Mouse (Mus musculus) hindbrain, embryonic 10.5 days (tissue): Measurements from ENCODE around the gene Ttc1. TPM values are rescaled to one million over a fixed set of nuclear protein-coding genes. Genes with fewer than 3 reads are reported as not detected.

Experiments used
- DNase-seq: peaks from one replicate; pipeline ENCODE4 v3.0.0-alpha.2; 2017; ENCODE audit warnings: low spot score
- H3K27ac ChIP-seq: fragments of 300-500 bp; sonication (generic); 2 replicates; pipeline ENCODE4 v1.5.1; 2016; ENCODE audit warnings: mild to moderate bottlenecking, moderate library complexity
- H3K27me3 ChIP-seq: fragments of 300-500 bp; sonication (generic); 2 replicates; pipeline ENCODE4 v1.6.1; 2016; ENCODE audit warnings: mild to moderate bottlenecking; ENCODE audit not compliant: poor library complexity, insufficient read depth, severe bottlenecking
- H3K36me3 ChIP-seq: fragments of 300-500 bp; sonication (generic); 2 replicates; pipeline ENCODE4 v1.6.1; 2016; ENCODE audit warnings: mild to moderate bottlenecking, moderate library complexity
- H3K4me1 ChIP-seq: fragments of 300-500 bp; sonication (generic); replicated peaks from 2 replicates; pipeline ENCODE4 v1.6.1; 2016; ENCODE audit warnings: mild to moderate bottlenecking
- H3K4me3 ChIP-seq: fragments of 300-500 bp; sonication (generic); 2 replicates; pipeline ENCODE4 v1.5.1; 2016; ENCODE audit warnings: mild to moderate bottlenecking, moderate library complexity
- H3K9me3 ChIP-seq: fragments of 300-500 bp; sonication (generic); 2 replicates; pipeline ENCODE4 v1.6.1; 2016; ENCODE audit warnings: mild to moderate bottlenecking, moderate library complexity
- WGBS: fragments of 180-500 bp; shearing (Covaris S2); methylation state at CpG from one replicate; pipeline ENCODE4 v1.1.7; 2016; 5-methylcytosine and 5-hydroxymethylcytosine counted together
- polyA plus RNA-seq: library from polyadenylated mRNA; unstranded; fragments of >200 nt; fragmentation: Nextera tagmentation; extraction: Ambion mirVana; gene quantifications from 2 replicates; pipeline ENCODE4 v1.2.1, GENCODE M21; 2016

The Ttc1 gene
- polyA plus RNA-seq, 1 experiment from 2014 or later: 78.4 TPM

GRCm38 (mm10) chr11:43688850-43689249, 59.0 kb downstream of the Ttc1 start:
- DNase-seq: no peak
- 98% methylated on average over 1 of the region's 1 CpGs for WGBS
- no peak overlapping the region for H3K4me3 ChIP-seq
- peaks cover 9% of the 10 kb centered on the region for H3K4me1 ChIP-seq
- H3K27ac ChIP-seq: no peak overlapping the region
- H3K36me3 ChIP-seq: peaks cover 95% of the 10 kb centered on the region
- no peaks in the 10 kb centered on the region for H3K27me3 ChIP-seq
- H3K9me3 ChIP-seq: no peaks in the 10 kb centered on the region

GRCm38 (mm10) chr11:43682415-43683217, 65.2 kb downstream of the Ttc1 start:
- H3K4me3 ChIP-seq: peak overlapping the region; percentile 93
- no peaks in the 10 kb centered on the region for H3K27me3 ChIP-seq
- peaks cover 31% of the 10 kb centered on the region for H3K4me1 ChIP-seq
- H3K36me3 ChIP-seq: peaks cover 38% of the 10 kb centered on the region
- peak; percentile 60 for DNase-seq
- H3K9me3 ChIP-seq: no peaks in the 10 kb centered on the region
- peak overlapping the region; percentile 99 for H3K27ac ChIP-seq
- WGBS: 1% methylated on average over 72 of the region's 72 CpGs

GRCm38 (mm10) chr11:43681472-43682414, 66.1 kb downstream of the Ttc1 start, which contains the start of gene Pwwp2a:
Gene Pwwp2a (plus strand): TSS chr11:43681998.
- WGBS: under 1% methylated on average over 73 of the region's 87 CpGs
- Histone ChIP-seq H3K36me3 (peaks cover 29% of the 10 kb centered on the region), H3K27ac (peak within 1 kb of the TSS; percentile 99), H3K9me3 (no peaks in the 10 kb centered on the region), H3K4me1 (peaks cover 31% of the 10 kb centered on the region), H3K27me3 (no peaks in the 10 kb centered on the region), H3K4me3 (peak within 1 kb of the TSS; percentile 93)
- DNase-seq: peak; percentile 99

Other genes starting within 250 kb of the Ttc1 start
- 37.4 and 45.5 TPM in 2 replicates for gene Ccnjl, start 219.2 kb downstream of the Ttc1 start, polyA plus RNA-seq
- gene 4933415A04Rik, start 161.0 kb downstream of the Ttc1 start, polyA plus RNA-seq: 10.4 and 12.8 TPM in 2 replicates
- not detected in 2 replicates for gene Fabp6, start 146.5 kb downstream of the Ttc1 start, polyA plus RNA-seq
- 27.3 and 34.1 TPM in 2 replicates for gene Pwwp2a, start 66.0 kb downstream of the Ttc1 start, polyA plus RNA-seq
- gene Adra1b, start 153.2 kb upstream of the Ttc1 start, polyA plus RNA-seq: 0.35 and 0.81 TPM in 2 replicates